Mouse (Mus musculus): Measurements from ENCODE around the gene Plekhm1.
A peak's percentile ranks its signal among the peaks of the same experiment; 100 is the strongest.

Plekhm1 gene

GRCm38 (mm10) chr11:103394025-103394424 lies 18.5 kb downstream of the Plekhm1 start:
- no peak for DNase-seq (ENCODE audit: low spot score)

- DNase-seq (ENCODE audit: low spot score) = no peak
Observed at GRCm38 (mm10) chr11:103387870-103388526, 24.5 kb downstream of the Plekhm1 start.

GRCm38 (mm10) chr11:103386827-103387226 lies 25.7 kb downstream of the Plekhm1 start:
- DNase-seq (ENCODE audit: low spot score) = no peak

GRCm38 (mm10) chr11:103381956-103382613 lies 30.4 kb downstream of the Plekhm1 start:
- DNase-seq (ENCODE audit: low spot score) = no peak

GRCm38 (mm10) chr11:103381505-103381904 lies 31.0 kb downstream of the Plekhm1 start:
- no peak for DNase-seq (ENCODE audit: low spot score)

GRCm38 (mm10) chr11:103380460-103380859 lies 32.0 kb downstream of the Plekhm1 start:
- no peak for DNase-seq (ENCODE audit: low spot score)

GRCm38 (mm10) chr11:103378341-103378740 lies 34.1 kb downstream of the Plekhm1 start:
- no peak for DNase-seq (ENCODE audit: low spot score)

GRCm38 (mm10) chr11:103375772-103376171 lies 36.7 kb downstream of the Plekhm1 start:
- DNase-seq (ENCODE audit: low spot score) = no peak

- no peak for DNase-seq (ENCODE audit: low spot score)
Observed at GRCm38 (mm10) chr11:103375258-103375657, 37.2 kb downstream of the Plekhm1 start.

GRCm38 (mm10) chr11:103373922-103374321 lies 38.6 kb downstream of the Plekhm1 start:
- DNase-seq (ENCODE audit: low spot score) = no peak

- no peak for DNase-seq (ENCODE audit: low spot score)
Observed at GRCm38 (mm10) chr11:103372561-103372960, 39.9 kb downstream of the Plekhm1 start.

GRCm38 (mm10) chr11:103372068-103372467 lies 40.4 kb downstream of the Plekhm1 start:
- DNase-seq (ENCODE audit: low spot score) = no peak

GRCm38 (mm10) chr11:103371222-103371539 lies 41.3 kb downstream of the Plekhm1 start:
- no peak for DNase-seq (ENCODE audit: low spot score)

GRCm38 (mm10) chr11:103370397-103371221 lies 41.9 kb downstream of the Plekhm1 start:
- DNase-seq (ENCODE audit: low spot score) = no peak

GRCm38 (mm10) chr11:103365530-103365929 lies 47.0 kb downstream of the Plekhm1 start:
- no peak for DNase-seq (ENCODE audit: low spot score)

- no peak for DNase-seq (ENCODE audit: low spot score)
Observed at GRCm38 (mm10) chr11:103365022-103365421, 47.5 kb downstream of the Plekhm1 start.

- DNase-seq (ENCODE audit: low spot score) = no peak
Observed at GRCm38 (mm10) chr11:103364335-103364734, 48.2 kb downstream of the Plekhm1 start.

GRCm38 (mm10) chr11:103363214-103364148 lies 49.0 kb downstream of the Plekhm1 start, which contains the start of gene Arhgap27:
Arhgap27 (minus strand) TSS chr11:103363692.
- peak; percentile 32 for DNase-seq (ENCODE audit: low spot score)

- DNase-seq (ENCODE audit: low spot score) = no peak
Observed at GRCm38 (mm10) chr11:103362521-103363181, 49.8 kb downstream of the Plekhm1 start.

GRCm38 (mm10) chr11:103362054-103362432 lies 50.4 kb downstream of the Plekhm1 start:
- DNase-seq (ENCODE audit: low spot score) = no peak

GRCm38 (mm10) chr11:103361396-103362053 lies 51.0 kb downstream of the Plekhm1 start:
- no peak for DNase-seq (ENCODE audit: low spot score)

All from ovary, postnatal 10 days (tissue).